Mouse (Mus musculus) adipocyte (in vitro differentiated cells): ENCODE measurements around the gene Gpr33.

ENCODE experiments used
- DNase-seq: peaks from one replicate; pipeline ENCODE4 v3.0.0-alpha.2; 2016; ENCODE audit warnings: low spot score

Gene Gpr33

DNA sequence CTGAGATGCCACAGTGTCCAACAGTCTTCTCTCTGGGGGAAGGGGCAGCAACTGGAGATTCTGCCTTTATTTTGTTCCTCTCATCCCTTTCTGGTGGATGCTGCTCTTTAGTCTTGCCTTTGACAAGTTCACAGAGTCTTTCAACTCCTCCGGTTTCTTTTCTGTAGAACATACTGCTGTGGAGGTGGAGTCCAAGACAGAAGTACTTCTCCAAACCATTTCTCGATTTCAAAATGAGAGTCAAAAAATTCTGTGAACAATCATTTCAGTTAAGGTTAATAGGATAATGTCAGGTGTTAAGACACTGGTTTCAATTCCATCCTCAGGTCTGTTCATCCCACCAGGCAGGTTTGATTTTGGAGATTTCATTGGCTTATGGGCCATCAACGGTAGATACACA is at the start of gene Gpr33:
Gene Gpr33 (minus strand): TSS at position 101 of the 400 bp plus-strand sequence.
- DNase-seq, result no peak

DNA sequence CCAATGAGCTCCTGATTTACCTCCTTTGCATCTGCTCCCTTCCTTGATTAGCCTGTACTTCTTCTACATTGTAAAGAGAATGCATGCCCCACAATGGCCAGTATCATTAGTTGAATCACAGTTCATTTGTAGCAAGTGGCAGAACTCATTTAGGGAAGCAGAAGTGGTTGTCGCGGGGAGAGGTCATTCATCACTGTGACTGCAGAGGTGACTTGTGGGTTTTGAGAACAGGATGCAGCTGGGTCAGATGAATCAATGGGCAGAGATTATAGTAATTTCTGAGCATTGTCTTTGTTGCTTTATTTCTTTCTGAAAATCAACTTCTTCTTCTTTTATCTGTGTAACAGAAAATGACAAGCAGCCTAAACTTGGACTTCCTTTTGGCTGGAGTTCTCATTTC is 21.5 kb upstream of the Gpr33 start:
- DNase-seq, result no peak

DNA sequence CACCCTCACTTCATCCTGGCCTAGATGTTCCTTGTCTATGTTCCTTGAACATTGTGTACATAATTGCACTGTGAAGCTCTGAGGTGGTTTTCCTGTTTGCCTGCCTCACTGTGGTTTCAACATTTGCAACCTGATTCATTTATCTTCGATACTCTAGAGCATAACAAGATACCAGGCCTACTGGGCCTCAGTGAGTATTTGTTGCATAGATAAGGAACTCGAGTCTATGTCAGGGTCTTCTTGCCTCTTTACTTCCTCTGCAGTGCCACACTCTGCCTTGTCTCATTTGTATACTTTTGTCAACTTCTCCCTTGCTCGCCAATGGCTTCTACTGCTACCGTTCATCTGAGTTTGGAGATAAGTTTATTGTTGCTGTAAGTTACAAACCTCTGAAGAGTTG is 18.5 kb upstream of the Gpr33 start:
- no peak for DNase-seq

DNA sequence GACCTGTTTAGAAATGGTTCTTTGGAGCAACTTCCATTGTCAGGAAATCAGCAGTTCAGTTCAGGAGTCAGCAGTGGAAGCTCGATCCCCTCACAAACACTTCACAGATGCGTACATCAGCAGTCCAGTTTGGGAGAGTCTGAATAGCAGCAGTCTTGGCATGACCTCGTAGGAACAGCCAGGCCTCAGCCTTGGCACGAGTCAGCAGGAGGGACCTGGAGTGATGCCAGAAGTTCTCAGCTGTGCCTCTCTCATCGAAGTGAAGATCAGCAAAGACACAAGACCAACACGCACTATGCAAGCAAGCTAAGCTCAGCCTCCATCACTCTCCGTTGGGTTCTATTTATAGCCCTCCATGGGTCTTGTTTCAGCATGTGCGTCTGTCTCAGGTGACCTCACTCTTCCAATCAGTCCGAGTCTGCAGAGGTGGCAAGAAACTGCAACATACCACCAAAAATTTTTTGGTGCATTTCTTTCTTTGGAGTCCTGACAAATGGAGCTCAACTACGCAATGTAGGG is 15.0 kb upstream of the Gpr33 start:
- peak; percentile 56 for DNase-seq

DNA sequence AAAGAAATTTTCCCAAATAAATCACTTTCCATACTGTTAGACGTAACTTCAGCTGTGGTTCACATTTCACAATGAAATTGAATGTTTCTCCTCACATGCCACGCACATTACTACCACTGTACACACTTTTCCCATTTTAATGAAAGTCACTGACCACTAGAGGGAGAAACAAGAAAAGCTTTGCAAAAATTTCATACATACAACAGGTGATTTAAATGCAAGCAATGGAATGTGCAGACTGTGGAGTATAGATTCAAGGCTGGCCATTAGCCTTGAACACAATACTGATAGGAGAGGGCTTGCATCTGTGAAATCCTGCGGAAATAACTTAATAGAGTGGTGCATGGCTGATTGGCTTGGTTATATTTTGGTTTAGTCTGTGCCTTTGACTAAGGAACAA is 10.5 kb upstream of the Gpr33 start:
- DNase-seq, result peak; percentile 59

DNA sequence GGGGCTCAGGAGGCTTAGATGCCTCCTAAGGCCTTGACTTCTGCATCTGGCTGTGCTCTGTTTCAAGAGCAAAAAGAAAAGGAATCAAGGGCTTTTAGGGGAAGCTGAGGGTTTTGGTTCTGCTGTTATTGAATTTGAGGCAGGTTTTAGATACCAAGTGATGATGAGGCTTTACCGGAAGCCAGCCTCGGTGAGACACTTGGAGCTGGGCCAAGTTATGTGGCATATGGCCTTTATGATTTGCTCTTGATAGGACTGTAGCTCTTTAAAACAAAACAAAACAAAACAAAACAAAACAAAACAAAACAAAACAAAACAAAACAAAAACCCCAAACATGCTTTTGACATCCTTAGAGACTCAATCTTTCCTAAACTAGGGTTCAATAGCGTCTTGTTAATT is 7.1 kb upstream of the Gpr33 start:
- no peak for DNase-seq

DNA sequence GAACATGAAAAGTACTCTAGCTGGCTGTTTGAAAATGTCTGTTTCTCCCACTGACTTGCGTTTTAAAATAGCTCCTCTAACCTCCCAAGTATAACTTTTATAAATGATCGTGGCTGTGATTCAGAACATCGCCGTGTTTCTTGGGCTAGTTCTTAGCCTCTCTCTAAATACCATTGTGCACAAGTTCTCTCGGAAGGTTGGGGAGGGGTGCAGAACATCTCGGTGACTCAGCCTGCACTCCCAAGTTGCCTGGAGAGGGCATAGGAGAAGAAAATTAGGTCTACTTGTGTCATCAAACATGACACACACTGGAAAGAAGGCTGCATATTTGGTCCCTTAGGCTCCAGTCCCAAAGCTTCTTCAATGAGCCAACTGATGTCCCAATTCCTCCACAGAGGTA is 4.4 kb upstream of the Gpr33 start:
- DNase-seq, result no peak

DNA sequence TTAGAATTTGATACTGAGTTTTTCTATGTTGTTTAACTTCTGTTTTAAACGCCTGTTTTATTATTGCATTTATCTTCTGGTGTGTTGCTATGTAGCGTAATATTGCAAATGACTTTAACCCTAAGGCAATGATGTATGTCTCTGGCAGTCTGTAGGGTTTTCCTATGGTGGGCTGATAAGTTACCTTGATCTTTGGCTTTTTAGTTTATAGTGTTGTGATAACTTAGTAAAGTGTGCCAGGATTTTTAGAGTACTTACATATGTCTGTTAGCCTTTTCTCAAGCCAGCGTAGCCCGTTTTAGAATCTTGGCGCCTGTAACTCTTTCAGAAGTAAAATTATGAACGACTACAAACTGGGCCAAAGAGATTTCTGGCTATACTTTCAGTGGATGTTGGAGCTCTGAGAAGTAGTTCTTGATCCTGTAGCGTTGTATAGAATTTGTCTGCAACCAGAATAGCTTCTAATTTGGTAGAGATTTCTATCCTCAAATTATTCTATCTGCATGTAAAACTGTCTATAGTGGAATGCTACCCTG is 13.3 kb downstream of the Gpr33 start:
- DNase-seq, result no peak

DNA sequence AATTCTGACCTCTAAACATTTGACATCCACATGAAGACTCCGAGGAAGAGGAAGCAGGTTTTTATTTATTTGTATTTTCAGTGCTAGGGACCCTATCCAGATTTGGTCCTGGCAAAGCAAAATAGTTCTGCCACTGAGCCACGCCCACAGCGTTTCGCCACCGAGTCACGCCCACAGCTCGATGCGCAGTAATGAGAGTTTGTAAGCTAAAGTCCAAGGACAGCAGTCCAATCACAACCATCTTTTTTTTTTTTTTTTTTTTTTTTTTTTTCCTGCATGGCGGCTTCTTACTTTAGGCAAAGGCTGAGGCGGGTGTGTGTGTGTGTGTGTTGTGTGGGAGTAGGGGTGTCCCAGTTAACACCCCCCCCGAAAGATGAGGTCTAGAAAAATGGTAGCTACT is 13.8 kb downstream of the Gpr33 start:
- no peak for DNase-seq

DNA sequence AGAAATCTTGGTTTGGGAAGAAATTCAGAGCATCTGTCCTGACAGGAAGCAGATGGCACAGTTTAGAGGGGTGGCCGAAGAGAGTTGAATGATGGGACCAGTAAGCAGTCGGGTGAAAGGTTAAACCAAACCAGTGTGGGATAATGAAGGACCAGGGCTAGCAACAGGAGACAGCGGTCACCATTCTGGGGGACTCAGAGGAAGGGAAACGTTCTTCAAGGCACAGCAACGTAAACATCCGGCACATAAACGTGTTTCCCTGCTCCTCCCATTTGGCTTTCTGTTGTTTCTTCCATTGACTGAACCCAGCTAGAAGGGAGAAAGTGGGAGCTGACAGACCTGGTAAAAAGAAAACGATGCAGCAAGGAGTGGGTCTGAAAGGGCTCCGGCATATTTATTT is 14.6 kb downstream of the Gpr33 start:
- DNase-seq, result no peak

DNA sequence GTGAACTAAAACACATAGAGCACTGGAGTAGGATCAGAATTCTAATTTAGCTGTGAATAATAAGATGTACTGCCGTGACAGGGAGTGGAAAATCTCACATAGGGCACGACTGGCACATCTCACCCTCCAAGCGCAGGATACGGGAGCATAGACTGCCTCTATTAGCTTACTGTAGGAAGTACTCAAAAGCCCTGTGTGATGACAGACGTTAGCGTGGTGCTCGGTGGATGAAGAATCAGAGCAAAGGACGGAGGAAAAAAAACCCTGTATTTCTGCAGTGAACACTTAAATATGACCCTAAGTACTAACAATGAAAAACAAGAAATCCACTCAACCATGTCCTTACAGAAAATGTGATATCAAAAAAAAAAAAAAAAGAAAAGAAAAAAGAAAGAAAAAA is 15.7 kb downstream of the Gpr33 start:
- no peak for DNase-seq

DNA sequence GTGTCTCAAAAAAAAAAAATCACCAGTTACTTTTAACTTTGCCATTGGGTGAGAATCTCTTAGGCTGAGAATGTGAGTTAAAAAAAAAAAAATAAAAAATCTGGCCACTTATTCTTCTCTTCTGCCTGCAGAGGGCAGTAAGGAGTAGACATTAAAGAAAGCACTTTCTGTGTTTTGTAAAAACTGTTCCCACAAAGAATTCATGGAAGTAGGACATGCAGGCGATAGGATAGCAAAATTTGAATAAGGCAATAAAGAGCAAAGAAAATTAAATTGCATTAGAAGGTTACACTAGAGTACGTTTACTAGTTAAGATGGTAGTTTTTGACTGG is 17.3 kb downstream of the Gpr33 start:
- peak; percentile 80 for DNase-seq

DNA sequence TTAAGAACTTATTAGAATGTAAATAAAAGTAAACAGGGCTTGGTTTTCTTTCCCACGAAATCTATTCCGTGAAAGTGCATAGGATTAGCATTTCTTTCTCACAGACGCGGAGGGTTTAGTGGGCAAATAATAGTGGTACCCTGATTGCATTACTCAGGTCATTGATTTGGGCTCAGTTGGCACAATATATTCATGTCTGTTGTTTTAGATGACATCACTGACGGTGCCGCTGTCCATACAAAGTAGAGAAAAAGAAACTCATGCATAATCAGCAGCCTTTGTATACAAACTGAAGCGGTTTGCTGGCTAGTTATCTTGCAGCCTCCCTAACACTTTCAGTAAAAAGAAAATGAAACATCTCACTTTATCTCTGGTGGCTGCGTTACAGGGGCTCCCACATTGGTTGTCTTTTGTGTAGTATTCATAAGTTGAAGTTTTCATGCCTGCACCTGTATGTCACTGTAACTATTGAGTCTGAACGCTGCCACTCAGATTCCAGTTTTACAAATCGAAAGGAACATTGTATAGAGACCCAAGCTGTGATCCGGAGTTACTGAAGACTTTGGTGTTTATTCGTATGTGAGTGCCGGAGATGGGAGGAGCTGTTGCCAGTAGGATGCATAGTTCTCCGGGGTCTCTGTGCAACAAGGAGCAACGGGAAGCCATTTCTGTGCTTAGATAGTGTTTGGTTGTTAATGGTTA is 17.8 kb downstream of the Gpr33 start:
- DNase-seq, result no peak

DNA sequence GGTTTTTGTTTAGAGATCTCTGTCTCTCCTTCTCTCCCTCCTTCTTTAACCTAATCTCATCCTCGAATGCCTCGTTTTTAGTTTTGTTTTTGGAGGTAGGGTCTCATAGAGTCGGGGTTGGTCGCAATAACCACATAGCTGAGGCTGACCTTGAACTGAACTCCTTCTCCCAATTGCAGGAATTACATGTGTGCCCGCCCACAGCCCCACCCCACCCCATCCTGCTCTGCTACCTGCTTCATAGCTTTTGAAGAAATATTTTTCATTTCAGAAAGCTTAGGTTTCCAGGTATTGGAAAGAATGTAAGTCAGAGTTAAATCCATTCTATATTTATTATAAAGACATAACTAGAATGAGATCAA is 21.2 kb downstream of the Gpr33 start:
- DNase-seq, result no peak

DNA sequence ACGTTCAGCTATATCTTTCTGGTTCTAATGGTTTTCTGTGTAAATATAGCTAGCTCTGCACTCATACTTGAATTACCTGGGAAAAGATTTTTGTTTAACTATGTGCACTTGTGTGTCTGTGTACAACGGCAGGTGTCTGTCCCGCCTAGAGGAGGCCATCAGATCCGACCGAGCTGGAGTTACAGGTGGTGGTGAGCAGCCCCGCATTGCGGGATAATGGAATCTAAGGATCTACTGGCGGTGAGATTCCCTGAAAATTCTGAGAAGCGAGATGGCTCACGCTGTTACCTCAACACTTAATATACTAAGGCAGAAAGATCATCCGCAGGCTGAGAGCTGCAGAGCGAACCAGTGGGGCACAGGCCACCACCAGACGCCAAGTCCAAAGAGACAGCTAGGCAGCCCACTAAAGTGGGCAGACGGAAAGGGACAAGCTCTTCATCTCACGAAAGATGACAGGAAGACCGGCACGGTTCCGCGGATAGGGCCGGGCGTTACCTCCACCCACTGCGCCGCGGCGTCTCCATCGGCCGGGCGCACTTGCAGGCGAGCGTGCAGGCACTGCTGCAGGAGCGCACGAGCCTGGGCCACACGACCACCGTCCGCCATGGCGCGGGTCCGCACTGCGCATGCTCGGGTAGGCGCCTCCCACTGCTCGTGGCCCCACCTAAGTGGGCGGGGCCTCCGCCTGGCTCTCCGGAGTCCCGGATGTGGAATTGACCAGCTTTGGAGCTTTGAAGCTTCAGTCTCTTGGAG is 21.8 kb downstream of the Gpr33 start, which contains the start of gene Dtd2:
Gene Dtd2 (minus strand): TSS at position 625 of the 756 bp plus-strand sequence.
- DNase-seq, result peak; percentile 89

DNA sequence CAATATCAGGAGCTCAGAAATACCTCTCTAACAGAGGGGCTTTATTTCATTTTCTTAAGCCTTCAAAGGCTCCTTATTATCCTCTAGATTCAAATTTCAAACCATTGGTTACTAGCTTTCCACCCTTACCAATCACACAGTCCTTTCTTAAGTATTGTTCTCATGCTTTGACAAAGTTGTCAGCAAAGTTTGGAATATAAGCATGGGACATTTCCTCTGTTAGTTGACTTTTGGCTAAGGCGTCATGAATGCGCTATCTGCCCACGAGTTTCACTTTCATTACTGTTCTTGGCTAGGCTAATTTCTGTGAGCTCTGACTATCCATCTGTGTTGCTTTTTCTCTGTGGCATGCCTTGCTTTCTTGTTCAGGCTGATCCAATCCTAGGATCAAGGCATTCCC is 25.1 kb downstream of the Gpr33 start:
- DNase-seq, result no peak

DNA sequence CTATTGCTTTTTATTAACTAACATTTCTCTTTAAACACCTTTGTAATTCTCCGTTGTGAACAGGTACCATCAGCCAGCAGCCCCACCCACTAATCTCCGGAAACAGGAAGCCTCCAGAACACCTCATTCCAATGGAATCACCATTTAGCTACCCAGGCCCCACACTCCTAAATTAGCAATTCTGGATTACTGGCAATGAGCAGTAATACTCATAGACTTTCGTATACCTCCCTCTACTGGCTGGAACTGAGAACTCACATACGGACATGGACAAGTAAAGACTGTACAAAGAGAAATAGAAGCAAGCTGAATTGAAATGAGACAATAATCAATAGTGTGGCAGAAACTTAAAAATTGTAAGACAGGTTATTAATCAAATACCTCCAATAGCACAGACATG is 26.3 kb downstream of the Gpr33 start:
- peak; percentile 86 for DNase-seq

DNA sequence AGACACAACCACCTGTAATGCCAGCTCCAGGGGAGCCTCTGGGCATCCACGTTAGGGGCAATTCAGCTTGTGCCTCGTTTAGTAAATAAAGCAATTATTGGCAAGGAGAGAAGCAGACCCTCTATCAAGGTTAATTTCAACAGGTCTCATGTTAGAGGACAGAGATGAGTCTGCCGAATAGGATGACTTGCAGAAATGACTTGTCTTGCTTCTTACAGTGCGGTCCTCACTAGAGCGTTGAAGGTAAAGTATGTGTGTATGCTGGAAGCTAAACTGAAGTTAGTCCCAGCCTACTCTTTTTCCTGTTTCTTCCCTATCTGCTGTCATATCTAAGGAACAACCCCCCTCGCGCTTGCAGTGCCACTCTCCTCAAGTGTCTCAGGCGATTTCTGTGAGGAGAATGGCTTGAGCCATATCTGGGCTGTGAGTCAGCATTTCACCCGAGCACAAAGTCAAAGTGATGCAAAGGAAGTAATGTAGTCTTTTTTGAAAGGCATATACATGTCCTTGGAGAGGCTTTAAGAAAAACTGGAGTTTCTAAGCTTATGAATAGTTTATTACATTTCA is 29.4 kb downstream of the Gpr33 start:
- no peak for DNase-seq

DNA sequence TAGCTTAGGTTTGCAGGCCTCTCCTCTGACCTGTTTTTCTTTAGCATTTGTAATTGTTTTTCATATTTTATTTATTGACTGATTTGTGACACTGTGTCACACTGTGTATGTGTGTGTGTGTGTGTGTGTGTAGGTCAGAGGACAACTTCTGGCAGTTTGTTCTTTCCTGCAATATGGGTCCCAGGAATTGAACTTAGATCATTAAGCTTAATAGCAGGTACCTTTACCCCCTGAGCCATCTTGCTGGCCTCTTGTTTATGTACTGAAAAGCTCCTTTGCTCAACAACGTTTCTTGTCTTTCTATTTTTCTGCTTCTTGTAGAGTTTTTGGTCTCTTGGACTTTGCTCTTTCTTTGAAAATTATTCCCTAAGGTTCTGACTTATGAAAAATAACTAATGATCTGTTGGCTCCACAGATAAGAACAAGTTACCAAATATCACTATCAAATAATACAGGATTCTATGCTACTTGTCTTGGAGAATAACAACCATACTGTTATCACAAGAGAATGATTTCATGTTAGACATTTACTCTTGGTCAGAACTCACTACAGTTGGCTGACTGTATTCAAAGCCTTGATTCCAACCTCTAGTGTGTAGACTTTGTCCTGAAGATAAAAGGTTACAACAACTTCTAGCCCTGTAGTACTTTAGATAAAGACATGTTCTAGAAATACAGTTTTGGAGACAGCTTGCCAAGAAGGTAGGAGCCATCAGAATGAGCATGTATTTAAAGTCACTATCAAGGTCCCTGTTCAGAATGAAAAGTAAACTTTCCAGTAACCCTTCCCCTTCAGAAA is 31.9 kb downstream of the Gpr33 start:
- no peak for DNase-seq

DNA sequence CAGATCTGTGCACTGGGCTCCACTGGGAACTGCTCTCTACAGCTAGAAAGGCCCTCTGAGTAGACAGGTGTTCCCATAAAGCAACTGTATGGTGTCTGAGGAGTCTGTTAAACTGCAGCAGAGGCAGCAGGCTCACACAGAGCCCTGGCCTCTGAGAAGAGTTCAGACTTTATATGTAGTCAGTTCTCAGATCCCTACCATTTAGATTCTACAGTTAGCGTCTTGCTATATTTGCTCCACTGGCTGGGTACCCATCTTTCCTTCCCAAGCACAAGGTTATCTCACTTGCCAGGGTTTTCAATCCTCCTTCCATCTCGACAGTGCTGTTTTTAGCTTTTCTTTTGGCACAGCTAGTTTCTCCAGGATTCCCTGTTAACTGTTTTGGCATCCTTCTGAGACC is 37.2 kb downstream of the Gpr33 start:
- no peak for DNase-seq

DNA sequence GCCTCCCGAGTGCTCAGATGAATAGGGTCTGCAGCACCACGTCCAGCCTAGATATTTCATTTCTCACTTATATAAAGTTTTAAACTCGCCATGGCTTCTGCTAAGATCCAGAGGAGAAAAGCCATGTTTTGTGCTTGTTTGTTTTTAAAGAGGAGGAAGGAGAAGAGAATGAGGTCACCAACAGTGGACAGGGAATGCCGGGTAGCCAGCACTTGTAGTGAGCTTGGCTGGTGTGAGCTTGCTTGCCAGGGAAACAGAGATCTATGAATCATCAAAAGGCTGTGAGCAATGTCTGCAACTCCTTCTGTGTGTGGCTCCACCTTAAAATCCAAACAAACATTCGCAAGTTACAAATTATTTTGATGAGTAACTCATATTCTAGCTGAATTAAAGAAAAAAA is 39.3 kb downstream of the Gpr33 start:
- DNase-seq, result peak; percentile 48

DNA sequence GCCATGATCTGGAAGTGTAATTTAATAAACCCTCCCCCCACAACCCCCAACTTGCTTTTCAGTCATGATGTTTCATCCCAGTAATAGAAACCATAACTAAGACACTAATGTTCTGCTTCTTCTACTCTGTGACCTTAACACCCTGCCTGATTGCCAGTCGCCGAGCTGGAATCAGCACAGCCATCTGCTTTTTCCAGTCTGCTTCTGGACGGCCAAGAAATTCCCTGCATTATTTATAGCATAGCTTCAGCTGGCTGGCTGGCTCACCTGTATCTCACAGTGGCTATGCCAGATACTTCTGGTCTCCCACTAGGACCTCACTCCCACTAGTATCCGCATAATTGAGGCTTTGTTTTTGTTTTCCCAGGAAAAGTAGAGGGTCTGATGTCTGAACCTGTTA is 42.0 kb downstream of the Gpr33 start:
- DNase-seq, result no peak
